Mouse (Mus musculus): Measurements from ENCODE around the gene Prdx2.

Gene Prdx2

GRCm38 (mm10) chr8:84969241-84970134 is at the start of gene Prdx2, which contains the start of the genes Gm49661 and Rnaseh2a:
Gene Prdx2 (plus strand): TSS chr8:84969587.
Gene Gm49661 (minus strand): TSS chr8:84969433.
Gene Rnaseh2a (minus strand): TSS chr8:84969767.
- DNase-seq (ENCODE audit: low spot score in 2 of 2): peak; percentile 73 to 76

- no peak for DNase-seq (ENCODE audit: low spot score in 2 of 2)
Measured at GRCm38 (mm10) chr8:84921596-84921995, 47.8 kb upstream of the Prdx2 start.

DNA sequence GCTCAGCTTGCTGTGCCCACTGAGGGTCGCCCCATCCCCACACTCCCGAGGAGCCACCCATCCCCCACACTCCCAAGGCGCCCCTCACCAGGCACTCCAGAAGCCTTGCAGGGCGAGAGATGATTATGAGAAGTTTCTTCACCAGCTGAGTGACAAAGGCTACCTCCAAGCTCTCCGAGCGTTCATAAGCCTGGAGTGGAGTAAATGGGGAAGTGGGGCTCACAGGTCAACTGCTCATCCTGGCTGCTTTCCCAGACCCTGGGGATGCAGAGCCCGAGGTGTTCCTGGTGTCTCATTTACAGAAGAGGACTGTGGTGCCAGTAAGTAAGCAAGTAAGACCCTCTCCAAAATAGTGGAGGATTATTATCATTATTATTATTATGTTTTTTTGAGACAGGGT is 43.8 kb upstream of the Prdx2 start:
- no peak for DNase-seq (ENCODE audit: low spot score in 2 of 2)

DNA sequence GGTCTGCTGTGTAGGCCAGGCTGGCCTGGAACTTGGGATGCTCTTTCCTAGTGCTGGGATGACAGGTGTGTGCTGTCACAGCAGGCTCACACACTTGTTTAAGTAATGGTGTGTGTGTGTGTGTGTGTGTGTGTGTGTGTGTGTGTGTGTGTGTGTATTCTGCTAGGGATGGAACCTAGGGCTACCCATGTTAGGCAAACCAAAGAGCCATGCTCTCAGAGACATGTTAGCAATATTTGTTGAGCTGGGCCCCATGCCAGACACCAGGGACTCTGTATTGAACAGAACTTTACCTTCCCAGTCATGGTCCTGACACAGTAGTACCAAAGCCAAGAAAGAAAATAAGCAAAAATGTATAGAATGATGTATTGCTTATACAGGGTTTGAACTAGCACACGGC is 41.9 kb upstream of the Prdx2 start:
- no peak for DNase-seq (ENCODE audit: low spot score in 2 of 2)

DNA sequence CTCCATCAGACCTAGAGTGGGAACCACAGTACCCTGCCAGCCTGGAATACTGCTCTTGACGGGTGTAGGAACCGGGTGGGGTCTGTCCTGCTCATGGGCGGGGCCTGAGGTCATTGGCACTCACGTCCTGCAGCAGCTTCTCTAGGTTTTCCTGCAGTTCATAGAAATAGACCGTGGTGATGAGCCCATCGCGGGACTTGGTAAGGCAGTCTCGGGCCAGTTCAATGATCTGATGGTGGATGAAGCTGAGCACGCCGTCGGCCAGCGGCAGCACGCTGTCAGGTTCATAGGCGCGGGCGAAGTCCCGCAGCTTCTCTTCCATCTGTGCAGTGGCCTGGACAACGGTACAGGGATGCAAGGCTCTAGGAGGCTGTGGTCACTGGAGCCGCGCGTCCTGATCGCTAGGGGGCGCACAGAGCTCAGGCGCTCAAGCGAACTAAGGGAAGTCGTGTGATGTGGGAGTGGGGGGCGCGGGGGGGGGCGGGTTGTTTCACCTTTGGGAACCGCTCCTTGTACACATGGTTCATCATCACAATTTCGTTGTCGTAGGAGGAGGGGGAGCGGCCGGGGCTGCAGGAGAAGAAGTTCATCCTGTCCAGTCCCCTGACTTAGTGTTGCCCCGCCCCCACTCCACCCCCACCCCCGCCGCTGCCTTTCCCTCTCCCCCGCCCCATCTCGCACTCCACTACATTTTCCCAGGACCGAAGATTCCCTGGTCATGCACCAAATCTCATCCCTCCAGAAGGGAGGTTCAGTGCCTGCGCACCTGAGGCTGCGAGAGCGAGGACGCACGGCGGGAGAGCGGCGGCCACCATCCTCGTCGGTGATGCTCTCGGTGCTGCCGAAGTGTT is 40.7 kb upstream of the Prdx2 start:
- peak in 1 of 2 experiments; percentile 57 for DNase-seq (ENCODE audit: low spot score in 2 of 2)

- no peak for DNase-seq (ENCODE audit: low spot score in 2 of 2)
Measured at GRCm38 (mm10) chr8:84930582-84930981, 38.8 kb upstream of the Prdx2 start.

GRCm38 (mm10) chr8:84933767-84934559 is 35.4 kb upstream of the Prdx2 start:
- no peak for DNase-seq (ENCODE audit: low spot score in 2 of 2)

GRCm38 (mm10) chr8:84934860-84935259 is 34.5 kb upstream of the Prdx2 start:
- DNase-seq (ENCODE audit: low spot score in 2 of 2): no peak

GRCm38 (mm10) chr8:84935489-84935888 is 33.9 kb upstream of the Prdx2 start:
- DNase-seq (ENCODE audit: low spot score in 2 of 2): no peak

- DNase-seq (ENCODE audit: low spot score in 2 of 2): no peak
Measured at GRCm38 (mm10) chr8:84936041-84936961, 33.1 kb upstream of the Prdx2 start.

DNA sequence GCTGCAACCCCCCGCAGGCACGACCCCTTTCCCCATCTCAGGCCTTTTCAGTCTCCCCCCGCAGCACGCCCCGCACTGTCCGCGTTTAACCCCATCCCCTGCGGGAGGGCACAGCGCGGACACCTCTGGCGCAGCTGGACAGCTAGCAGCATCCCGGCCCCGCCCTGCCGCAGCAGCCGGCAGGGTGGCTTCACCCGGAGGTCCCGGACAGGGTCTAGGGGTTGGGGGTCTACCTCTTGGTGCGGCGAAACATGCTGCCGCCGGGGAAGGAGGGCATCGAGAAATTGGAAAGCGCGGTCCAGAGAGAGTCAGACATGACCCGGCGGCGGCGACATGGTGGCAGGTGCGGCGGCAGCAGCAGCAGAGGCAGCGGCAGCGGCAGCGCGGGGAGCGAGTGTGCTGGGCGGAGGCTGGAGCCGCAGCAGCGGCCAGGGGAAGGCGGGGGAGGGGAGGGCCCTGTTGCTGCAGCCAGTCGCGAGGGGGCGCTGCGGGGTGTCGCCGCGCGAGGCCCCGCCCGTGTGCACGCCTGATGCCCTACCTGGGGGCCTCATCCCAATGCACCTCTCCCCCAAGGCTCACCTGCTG is 32.3 kb upstream of the Prdx2 start, which contains the start of gene Mast1:
Gene Mast1 (minus strand): TSS at position 398 of the 585 bp plus-strand sequence.
- DNase-seq (ENCODE audit: low spot score in 2 of 2): no peak

DNA sequence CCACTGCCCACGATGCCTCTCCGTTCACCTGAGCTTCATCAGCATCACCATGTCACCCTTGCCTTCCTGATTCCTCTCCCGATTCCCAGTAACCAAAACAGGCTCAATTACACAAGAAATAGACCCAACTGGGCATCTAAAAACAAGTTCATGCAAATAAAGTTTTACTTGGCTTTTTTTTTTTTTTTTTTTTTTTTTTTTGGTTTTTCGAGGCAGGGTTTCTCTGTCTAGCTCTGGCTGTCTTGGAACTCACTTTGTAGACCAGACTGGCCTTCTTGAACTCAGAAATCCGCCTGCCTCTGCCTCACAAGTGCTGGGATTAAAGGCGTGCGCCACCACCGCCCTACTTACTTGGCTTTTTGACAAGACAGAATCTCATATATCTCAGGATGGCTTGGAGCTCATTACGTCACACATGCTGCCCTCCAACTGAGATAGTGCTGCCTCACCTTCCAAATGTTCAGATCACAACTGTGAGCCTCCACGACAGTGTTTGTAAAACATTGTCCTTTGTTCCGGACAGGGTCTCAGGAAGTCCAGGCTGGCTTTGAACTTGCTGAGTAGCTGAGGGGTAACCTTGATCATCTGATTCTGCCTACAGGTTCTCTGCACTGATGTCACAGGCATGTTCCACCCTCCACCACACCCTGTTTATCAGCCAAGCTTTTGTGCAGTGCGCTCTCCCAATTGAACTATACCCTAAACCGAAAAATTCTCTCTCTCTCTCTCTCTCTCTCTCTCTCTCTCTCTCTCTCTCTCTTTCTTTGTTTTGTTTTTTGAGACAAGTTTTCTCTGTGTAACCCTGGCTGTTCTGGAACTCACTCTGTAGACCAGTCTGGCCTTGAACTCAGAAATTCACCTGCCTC is 31.5 kb upstream of the Prdx2 start:
- no peak for DNase-seq (ENCODE audit: low spot score in 2 of 2)

DNA sequence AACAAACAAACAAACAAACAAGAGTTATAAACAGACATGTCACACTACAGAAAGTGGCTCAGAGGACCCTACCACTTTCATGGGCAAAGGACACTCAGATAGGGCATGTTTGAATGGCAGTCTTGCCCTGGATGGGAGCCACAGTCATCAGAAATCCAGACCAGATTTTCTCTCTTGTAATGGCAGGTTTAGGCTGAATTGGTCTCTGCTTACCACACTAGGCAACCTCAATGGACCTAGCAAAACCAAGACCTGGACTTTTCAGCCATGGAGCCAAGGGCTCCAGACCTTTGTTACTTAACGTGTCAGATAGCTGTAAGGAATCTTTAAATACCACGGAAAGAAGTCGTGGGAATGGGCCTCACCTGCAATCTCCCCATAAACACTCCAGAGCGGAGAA is 25.7 kb upstream of the Prdx2 start:
- DNase-seq (ENCODE audit: low spot score in 2 of 2): no peak

- no peak for DNase-seq (ENCODE audit: low spot score in 2 of 2)
Measured at GRCm38 (mm10) chr8:84944478-84945160, 24.8 kb upstream of the Prdx2 start.

DNA sequence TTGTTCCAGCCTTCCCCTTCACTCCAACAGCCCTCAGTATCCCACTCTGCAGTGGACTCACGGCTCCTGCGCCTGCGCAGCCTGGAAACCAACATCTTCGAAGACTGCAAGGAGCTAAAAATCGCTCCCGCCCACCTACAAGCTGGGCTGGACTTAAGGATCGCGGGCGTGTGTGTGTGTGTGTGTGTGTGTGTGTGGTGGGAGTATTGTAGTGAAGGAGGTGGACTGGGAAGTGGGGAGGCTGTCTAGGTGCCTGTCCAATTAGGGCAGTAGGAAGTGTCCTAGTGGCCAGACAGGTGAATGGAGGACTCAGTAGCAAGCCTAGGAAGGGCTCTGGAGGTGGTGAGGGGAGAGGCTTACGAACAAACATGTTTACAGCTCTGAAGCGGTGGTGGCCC is 24.2 kb upstream of the Prdx2 start:
- DNase-seq (ENCODE audit: low spot score in 2 of 2): no peak

DNA sequence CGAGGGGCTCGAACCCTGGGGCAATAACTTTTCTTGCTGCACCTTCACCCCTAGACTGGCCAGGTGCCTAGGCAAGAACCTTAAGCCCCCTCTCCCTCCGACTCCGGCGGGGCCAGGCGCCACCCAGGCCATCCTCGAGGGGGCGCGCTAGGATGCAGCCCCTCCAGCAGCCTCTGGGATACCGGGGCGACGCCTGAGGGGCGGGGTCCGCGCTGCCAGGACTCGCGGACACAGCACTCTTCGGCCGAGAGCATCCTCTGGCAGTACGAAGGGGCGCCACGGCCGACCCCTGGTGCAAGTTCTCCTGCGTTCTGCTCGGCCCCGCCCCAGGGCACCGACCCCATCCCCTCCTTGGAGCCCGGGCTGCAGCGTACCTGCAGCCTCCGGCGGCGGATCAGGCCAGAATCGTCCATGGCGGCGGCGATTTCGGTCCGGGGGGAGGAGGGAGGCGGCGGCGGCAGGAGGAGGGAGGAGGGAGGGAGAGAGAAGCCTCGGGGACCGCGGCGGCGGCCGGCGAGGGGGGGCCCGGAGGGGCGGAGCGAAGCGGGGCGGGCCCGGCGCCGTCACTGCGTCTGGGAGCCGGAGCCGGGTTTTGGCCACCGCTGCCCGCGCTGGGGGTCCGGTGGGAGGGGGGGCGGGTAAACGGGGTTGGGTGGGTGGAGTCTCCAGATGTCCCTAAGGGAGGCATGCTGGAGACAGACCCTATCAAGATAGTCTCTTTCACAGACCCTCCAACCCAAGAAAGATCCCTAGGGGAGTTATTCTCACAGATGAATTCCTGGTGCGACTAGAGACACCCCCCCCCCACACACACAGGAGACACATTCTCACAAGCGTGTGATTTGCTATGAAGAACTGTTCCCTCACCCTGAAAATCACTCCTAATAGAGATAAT is 23.5 kb upstream of the Prdx2 start:
- no peak for DNase-seq (ENCODE audit: low spot score in 2 of 2)

DNA sequence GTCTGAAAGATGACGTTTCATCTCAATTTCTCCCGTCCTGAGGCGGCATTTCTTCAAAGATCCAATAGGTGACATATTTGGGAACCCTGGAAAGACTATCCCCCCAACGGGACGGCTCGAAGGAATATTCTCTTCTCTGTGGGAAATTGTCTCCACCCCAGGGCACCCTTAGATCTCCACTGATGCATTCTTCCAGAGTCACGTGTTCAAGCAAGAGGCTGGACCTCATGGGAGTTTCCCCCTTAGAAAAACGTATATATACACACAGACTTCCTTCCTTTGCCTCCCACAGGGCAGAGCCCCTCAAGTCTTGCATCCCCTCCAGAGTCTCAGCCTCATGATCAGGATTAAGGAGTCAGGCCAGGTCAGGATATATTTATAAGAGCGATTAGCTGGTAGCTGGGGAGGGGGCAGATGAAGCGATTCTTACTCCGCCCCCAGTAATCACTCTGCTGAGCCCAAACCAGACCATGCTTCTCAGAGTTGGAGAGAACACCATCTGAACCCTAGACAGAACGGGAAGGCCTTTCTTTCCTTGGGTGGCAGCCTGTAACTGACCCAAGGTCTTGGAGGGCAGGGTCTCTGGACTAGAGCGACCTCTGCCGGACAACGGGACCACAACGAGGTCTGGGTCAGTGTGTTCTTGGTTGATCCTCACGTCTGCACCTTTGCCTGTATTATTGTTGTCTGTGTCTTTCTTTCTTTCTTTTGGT is 22.7 kb upstream of the Prdx2 start, which contains the start of gene Rtbdn:
Gene Rtbdn (plus strand): TSS at position 464 of the 713 bp plus-strand sequence.
- DNase-seq (ENCODE audit: low spot score in 2 of 2): no peak

Data from urinary bladder, adult 18-20 months (tissue).